Comparison of ENCODE assay signal across 22 mouse cellular contexts in genomic region chr2:157420404-157420803, GRCm38 (mm10). TPM values are rescaled to one million over a fixed set of nuclear protein-coding genes. Genes with fewer than 3 reads are reported as not detected.
A peak's percentile ranks its signal among the peaks of the same experiment; 100 is the strongest.
DNase-seq lines count a peak whose midpoint lies in the region; ATAC-seq lines count a peak whose summit lies in the region.
"Had no signal": no experiment of that assay in that cellular context is flagged by ENCODE, and none has a peak within 500 bp of the region (broad histone marks: within the 10 kb centered on the region; RNA-seq: fewer than 3 reads in every experiment).

No protein-coding gene starts in this region.

- 0 out of 2 replicates have a peak overlapping the region, but pooled peaks have one; percentile 32 for H3K27ac ChIP-seq in forebrain, embryonic 10.5 days
- no peak overlapping the region for H3K27ac ChIP-seq in forebrain, embryonic 12.5 days
- H3K27ac ChIP-seq in lung, embryonic 15.5 days: peak overlapping the region; percentile 12; the same call in 1 of the 2 replicates
- H3K27ac ChIP-seq: hindbrain, embryonic 15.5 days; liver, embryonic 15.5 days; midbrain, embryonic 12.5 days had no signal

- no peak overlapping the region for H3K9ac ChIP-seq in forebrain, embryonic 12.5 days
- H3K9ac ChIP-seq in lung, embryonic 15.5 days: no peak overlapping the region
- H3K9ac ChIP-seq: hindbrain, embryonic 15.5 days; liver, embryonic 15.5 days; midbrain, embryonic 12.5 days had no signal

- peaks cover 35% of the 10 kb centered on the region for H3K27me3 ChIP-seq in forebrain, embryonic 10.5 days (ENCODE audit: poor library complexity, severe bottlenecking)
- no peaks in the 10 kb centered on the region for H3K27me3 ChIP-seq in forebrain, embryonic 12.5 days
- no peaks in the 10 kb centered on the region for H3K27me3 ChIP-seq in lung, embryonic 15.5 days
- H3K27me3 ChIP-seq: hindbrain, embryonic 15.5 days had no signal

- whole genome bisulfite sequencing in forebrain, embryonic 10.5 days: 86% methylated on average over 4 of the region's 4 CpGs
- WGBS in forebrain, embryonic 12.5 days: 84% methylated on average over 4 of the region's 4 CpGs
- WGBS in lung, embryonic 15.5 days: 67% methylated on average over 4 of the region's 4 CpGs

- H3K4me2 ChIP-seq in forebrain, embryonic 12.5 days: no peak overlapping the region
- H3K4me2 ChIP-seq in lung, embryonic 15.5 days: no peak overlapping the region
- H3K4me2 ChIP-seq: hindbrain, embryonic 15.5 days; liver, embryonic 15.5 days; midbrain, embryonic 12.5 days had no signal

- no peak for DNase-seq in forebrain, embryonic 10.5 days (ENCODE audit: extremely low spot score, low spot score)
- DNase-seq in lung, postnatal 10 days: no peak
- DNase-seq in R1 (ENCODE audit: low read depth, low spot score): peak; percentile 97
- peak; percentile 65 for DNase-seq in lung, postnatal 36 days
- DNase-seq in layer of hippocampus, postnatal 14 days (ENCODE audit: low spot score in 2 of 2): no peak
- DNase-seq in thymus, adult 18-20 months: no peak
- DNase-seq: adrenal gland, postnatal 10 days; cerebellum, adult 9-10 months; gastrocnemius, postnatal 10 days; heart, adult 18-20 months; heart, postnatal 36 days; kidney, adult 2 months; kidney, postnatal 10 days; left cerebral cortex, postnatal 4 days; liver had no signal

- no peak overlapping the region for H3K4me3 ChIP-seq in forebrain, embryonic 10.5 days
- no peak overlapping the region for H3K4me3 ChIP-seq in forebrain, embryonic 12.5 days (replicated peaks)
- H3K4me3 ChIP-seq in lung, embryonic 15.5 days: no peak overlapping the region
- H3K4me3 ChIP-seq: hindbrain, embryonic 15.5 days; liver, embryonic 15.5 days; midbrain, embryonic 12.5 days had no signal

- peaks cover 71% of the 10 kb centered on the region for H3K4me1 ChIP-seq in forebrain, embryonic 10.5 days
- H3K4me1 ChIP-seq in forebrain, embryonic 12.5 days: peaks cover 33% of the 10 kb centered on the region
- H3K4me1 ChIP-seq in lung, embryonic 15.5 days: peaks cover 51% of the 10 kb centered on the region

- no peaks in the 10 kb centered on the region for H3K9me3 ChIP-seq in forebrain, embryonic 10.5 days
- H3K9me3 ChIP-seq in forebrain, embryonic 12.5 days: no peaks in the 10 kb centered on the region
- no peaks in the 10 kb centered on the region for H3K9me3 ChIP-seq in lung, embryonic 15.5 days
- H3K9me3 ChIP-seq: hindbrain, embryonic 15.5 days; liver, embryonic 15.5 days; midbrain, embryonic 12.5 days had no signal

- no peak for ATAC-seq in forebrain, embryonic 12.5 days (ENCODE audit: low FRiP score)
- peak; percentile 15; the same call in 1 of the 2 replicates for ATAC-seq in lung, embryonic 15.5 days (ENCODE audit: borderline replicate concordance, extremely low read depth, low FRiP score, low TSS enrichment)
- ATAC-seq: forebrain, embryonic 14.5 days had no signal

- no peaks in the 10 kb centered on the region for H3K36me3 ChIP-seq in forebrain, embryonic 10.5 days (replicated peaks)
- H3K36me3 ChIP-seq in forebrain, embryonic 12.5 days (replicated peaks): no peaks in the 10 kb centered on the region
- no peaks in the 10 kb centered on the region for H3K36me3 ChIP-seq in lung, embryonic 15.5 days
- H3K36me3 ChIP-seq: G1E; hindbrain, embryonic 15.5 days; liver, embryonic 15.5 days; midbrain, embryonic 12.5 days had no signal

RNA-seq across cellular contexts. Expression of gene Src, which starts 2.2 kb away (rescaled TPM):
- 19.2 and 19.6 TPM in 2 replicates for polyA plus RNA-seq in forebrain, embryonic 10.5 days (2016; fragmentation: Nextera tagmentation; extraction: Ambion mirVana)
- polyA plus RNA-seq in forebrain, embryonic 12.5 days (2016; fragmentation: Nextera tagmentation; extraction: Ambion mirVana): 35.1 and 38.0 TPM in 2 replicates
- polyA plus RNA-seq in lung, embryonic 15.5 days (2015; fragmentation: Nextera tagmentation; extraction: Ambion mirVana): 24.0 and 24.8 TPM in 2 replicates
- 100 to 1,000 TPM; 117 to 118 TPM for total RNA-seq in layer of hippocampus, postnatal 14 days (2021)

RNA-seq across cellular contexts. Expression of gene Manbal, which starts 53.0 kb away (rescaled TPM):
- 64.4 and 68.1 TPM in 2 replicates for polyA plus RNA-seq in forebrain, embryonic 10.5 days (2016; fragmentation: Nextera tagmentation; extraction: Ambion mirVana)
- polyA plus RNA-seq in forebrain, embryonic 12.5 days (2016; fragmentation: Nextera tagmentation; extraction: Ambion mirVana): 68.8 and 69.4 TPM in 2 replicates
- polyA plus RNA-seq in lung, embryonic 15.5 days (2015; fragmentation: Nextera tagmentation; extraction: Ambion mirVana): 83.9 and 89.4 TPM in 2 replicates
- total RNA-seq in layer of hippocampus, postnatal 14 days (2021): 10 to 100 TPM; 69.7 to 72.9 TPM

Comparison
In these comparisons a context has a peak if more than half of its experiments do, and no peak if none do; other contexts are left out.
1. DNase-seq: peak in R1 (single experiment) and lung, postnatal 36 days (single experiment); none in forebrain, embryonic 10.5 days (single experiment), lung, postnatal 10 days (single experiment), layer of hippocampus, postnatal 14 days (0 of 2) and thymus, adult 18-20 months (0 of 2).